Mouse (Mus musculus) spleen, postnatal 4 days (tissue): ENCODE data around the gene Slx1b.
A peak's percentile ranks its signal among the peaks of the same experiment; 100 is the strongest.
"Not testable (repeated sequence)": the region's sequence is repeated elsewhere in the genome, so short reads cannot be mapped to it uniquely, and the experiment has no call there.

ENCODE experiments used
- DNase-seq, 2 experiments: peaks; one replicate each; pipeline ENCODE4 v3.0.0; 2022; ENCODE audit warnings: low spot score in 2 of 2

Gene Slx1b

DNA sequence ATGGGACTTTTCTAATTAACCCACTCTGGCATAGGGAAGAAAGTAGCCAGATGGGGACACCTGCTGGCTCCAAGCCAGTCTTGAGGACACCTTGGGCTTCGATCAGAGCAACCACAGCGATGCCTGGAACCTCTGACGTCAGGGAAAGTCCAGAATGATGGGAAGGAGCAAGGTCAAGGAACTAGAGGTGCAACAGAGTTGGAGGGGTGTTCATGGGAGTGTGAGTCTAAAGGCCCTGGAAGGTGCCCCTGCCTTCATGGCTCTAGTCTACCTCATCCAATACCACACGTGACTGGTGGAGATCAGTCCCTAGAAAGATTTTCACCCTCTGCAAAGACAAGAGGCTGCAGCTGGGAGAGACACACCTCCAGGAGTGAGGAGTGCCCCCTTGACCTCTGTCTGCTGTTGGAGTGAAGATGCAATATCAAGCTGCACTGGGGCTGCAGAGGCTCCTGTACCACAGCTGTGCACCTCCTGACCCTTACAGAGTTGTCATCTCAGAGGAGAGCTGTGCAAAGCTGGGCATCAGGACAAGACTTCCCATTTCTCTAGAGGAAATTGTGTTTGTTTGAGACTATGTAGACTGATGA lies 18.9 kb downstream of the Slx1b start:
- DNase-seq: no peak

DNA sequence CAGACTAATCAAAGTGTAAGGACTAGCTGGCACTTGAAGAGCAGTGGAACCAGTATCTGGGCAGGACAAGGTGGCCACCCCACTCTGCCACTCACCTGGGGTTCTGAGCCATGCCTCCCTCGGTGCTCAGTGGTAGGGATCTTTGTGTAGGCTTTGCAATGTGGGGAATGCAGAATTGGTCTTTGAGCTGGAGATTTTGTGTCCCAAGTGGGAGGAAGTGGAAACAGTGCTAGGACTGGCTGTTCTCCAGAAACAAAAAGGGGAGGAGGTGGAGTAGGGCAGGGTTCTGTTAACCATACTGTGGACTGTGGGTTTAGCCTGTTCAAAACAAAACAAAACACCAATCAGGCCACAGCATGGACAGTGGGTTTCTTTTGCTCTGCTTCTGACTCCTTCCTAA lies 19.4 kb downstream of the Slx1b start, which contains the start of gene Sult1a1:
Sult1a1 (minus strand) TSS at position 226 of the 400 bp plus-strand sequence.
- DNase-seq: no peak

DNA sequence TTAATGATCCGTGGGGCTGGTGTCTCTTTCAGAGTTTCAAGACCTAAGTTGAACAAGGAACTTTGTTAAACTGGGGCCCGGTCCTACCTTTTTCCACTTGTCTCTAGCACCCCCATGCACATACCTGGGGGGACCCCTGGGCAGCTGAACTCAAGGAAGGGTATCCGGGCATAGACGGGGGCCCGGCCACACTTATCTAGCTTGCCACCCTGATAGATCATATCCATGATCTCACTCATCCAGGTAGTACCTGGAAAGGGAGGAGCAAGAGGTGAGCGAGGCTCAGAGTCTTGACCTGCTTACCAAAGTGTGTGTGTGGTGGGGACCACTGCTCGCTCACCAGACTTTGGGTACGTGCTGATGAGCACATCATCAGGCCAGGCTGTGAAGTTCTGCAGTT lies 20.5 kb downstream of the Slx1b start:
- DNase-seq: no peak

DNA sequence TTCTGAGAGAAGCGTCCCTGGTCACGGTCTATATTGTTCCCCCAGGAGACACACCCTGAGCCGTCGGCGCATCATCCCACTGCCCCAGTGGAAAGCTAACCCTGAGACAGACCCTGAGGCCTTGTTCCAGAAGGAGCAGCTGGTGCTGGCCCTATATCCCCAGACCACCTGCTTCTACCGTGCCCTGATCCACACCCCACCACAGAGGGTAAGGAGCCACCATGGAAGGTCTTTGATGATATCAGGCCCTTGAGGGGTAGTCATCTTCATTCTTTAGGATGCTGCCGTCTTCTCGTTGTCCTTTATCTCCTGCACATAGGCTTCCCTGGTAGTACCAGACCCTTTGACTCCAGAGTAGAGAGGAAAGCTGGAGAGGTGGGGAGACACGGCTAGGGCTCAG lies 23.5 kb downstream of the Slx1b start:
- no peak for DNase-seq

DNA sequence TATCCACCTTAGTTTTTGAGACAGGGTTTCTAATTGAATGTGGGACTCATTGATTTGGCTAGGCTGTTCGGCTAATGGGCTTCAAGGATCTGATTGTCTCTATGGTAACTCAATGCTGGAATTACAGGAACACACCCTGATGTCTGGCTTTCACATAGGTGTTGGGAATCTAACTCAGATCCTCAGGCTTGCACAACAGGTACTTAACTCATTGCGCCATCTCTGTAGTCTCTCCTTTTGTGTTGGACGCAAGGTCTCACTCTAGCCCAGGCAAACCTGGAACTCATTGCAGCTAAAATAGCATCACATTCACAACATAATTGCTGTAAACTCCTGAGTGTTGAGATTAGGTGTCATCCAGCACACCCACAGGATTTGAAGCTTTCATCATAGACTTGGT lies 25.4 kb downstream of the Slx1b start:
- DNase-seq: no peak

DNA sequence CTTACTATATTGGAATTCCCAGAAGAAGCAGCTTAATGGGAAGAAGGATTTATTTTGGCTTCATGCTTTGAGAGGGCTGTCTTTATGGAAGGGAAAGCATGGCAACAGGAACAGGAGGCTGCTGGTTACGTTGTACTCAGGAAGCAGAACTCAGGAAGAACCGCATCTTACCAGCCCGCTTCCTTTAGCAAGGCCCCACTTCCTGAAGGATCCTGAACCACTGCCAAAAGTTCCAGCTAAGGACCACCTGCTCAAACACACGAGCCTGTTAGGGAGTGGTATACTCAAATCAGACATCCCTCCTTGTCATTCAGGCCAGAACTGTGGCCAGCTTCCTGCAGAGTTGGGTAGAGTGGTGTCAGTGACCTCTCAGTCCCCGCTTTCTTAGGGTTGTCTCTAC lies 27.1 kb downstream of the Slx1b start:
- DNase-seq: no peak

DNA sequence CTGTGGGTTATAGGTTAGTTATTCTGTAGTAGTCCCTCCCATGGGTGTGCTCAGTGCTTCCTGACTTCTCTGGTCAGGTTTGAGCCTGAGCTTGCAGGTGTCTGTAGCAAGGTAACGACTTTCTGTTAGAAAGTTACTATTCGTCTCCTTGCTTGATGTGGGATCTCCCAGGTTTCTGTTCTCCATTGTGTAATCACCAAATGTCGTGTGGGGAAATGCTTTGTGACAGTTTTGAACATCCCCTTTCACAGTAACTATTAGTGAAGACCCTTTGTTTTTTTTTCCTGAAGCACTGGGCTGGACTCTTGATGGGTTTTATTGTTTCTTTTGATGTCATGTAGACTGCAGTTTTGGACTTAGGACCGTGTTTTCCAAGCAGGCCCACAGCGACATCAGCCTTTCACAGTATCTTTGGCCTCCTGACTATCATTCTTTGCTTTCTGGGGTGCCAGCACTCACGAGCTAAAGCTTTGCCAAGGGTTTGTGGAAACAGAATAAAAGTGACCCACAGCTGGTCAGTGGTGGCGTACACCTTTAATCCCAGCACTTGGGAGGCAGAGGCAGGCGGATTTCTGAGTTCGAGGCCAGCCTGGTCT lies 28.0 kb downstream of the Slx1b start:
- DNase-seq: no peak

DNA sequence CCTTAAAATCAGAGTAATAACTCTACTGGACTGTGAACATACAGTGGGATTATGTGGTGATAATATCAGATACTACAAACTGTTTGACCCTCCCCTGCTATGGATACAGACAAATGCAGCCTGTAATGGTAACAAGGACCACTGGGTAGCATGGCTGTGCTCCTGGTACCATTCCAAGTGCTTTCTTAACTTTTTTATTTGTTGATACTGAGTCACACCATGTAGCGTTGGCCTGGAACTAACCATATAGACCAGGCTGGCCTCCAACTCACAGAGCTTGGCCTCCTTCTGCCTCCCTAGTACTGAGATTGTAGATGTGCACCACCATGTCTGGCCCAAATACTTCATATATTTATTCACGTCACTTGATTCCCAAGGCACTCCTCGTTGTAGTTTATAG lies 30.3 kb downstream of the Slx1b start:
- DNase-seq: no peak

DNA sequence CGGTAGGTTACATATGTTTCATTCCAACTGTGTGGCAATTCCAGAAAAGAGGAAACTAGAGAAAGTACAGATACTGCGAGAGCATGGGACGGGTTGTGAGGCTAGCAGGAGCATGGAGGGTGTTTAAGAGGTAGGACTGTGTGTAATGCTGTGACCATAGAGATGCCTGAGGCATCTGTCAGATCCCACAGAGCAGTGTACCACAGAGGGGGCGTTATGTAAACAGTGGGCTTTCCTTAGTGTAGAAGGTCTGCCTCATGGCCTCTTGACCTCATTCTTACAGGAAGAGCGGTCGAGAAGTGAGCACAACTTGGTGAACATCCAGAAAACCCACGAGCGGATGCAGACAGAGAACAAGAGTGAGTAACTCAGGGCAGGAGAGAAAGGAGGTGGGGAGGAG lies 31.9 kb downstream of the Slx1b start:
- DNase-seq: no peak

DNA sequence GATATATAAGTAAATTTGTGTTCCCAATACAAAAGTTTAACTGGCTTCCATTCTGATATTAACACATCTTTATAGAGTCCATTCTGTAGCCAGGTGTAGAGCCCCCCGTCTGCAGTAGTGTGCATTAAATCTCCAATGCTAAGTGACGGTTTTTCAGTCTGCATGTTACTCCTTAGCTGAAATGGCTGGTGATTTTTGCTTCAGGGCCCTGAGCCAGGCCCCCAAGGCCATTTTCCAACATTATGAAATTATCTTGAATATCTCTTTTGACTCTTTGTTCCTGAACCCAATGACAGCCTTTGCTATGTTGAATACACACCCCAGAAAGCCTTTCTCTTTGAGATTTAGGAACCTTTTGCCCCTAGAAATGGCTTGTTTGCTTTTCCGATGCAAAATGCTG lies 35.8 kb downstream of the Slx1b start:
- no peak for DNase-seq

DNA sequence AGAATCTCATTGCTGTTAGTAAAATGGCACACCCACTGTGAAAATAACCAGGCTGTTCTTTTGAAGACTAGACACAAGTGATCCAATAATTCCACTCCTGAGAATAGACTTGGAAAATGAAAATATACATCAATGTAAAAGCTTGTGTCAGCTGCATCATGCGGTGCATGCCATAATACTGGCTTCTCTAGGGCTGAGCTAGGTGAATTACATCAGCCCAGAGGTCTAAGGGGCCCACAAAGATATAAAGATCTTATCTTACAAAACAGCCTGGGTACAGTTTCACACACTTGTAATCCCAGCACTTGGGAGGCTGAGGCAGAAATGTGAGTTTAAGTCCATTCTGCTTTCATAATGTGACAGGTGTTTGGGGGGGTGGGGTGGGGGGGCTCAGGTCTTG lies 38.1 kb downstream of the Slx1b start:
- no peak for DNase-seq

DNA sequence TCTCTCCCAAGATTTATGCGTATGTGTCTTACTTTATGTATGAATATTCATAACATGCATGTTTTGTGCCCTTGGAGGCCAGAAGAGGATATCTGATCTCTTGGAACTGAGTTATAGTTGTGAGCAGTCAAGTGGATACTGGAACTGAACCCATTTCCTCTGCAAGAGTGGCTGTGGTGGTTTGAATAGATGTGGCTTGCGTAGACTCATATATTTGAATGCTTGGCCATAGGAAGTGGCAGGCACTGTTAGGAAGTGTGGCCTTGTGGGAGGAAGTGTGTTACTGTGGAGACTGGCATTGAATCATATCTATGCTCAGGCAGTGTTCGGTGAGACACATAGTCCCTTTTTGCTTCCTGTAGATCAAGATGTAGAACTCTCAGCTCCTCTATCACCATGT lies 39.9 kb downstream of the Slx1b start:
- no peak for DNase-seq

DNA sequence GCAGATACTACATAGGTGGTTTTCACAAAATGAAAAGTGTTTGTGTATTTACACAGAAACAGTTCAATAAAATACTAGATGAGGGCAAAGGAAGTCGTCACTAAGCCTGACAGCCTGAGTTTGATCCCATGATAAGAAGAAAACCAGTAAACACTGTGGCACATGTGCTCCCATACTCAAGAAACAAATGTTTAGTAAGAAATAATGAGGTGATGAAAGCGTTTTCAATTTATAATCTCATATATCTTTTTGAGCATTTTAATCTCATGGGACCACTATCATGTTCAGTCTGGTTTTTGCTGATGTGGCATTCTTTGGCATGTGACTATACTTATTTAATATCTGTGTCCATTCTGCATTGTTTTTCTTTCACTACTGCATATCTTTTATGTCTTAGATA lies 41.6 kb downstream of the Slx1b start:
- DNase-seq: no peak

DNA sequence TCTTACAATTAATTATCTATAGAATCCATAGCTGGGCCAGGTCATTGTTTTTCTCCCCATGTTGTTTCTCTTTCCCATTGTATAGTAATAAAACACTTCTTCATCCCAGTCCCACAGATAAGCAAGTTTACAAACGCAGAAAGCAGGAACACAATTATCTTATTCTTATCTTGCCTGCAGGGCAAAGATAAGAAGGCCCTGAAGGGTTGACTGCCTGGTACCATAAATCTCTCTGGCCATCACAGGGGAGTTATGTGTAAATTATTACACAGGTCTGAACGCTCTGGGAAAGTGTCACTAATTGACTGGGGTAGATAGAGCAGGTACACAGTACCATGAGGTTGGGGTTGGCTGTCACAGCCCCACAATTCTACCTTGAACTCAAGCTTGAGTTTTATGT lies 44.7 kb downstream of the Slx1b start:
- no peak for DNase-seq

DNA sequence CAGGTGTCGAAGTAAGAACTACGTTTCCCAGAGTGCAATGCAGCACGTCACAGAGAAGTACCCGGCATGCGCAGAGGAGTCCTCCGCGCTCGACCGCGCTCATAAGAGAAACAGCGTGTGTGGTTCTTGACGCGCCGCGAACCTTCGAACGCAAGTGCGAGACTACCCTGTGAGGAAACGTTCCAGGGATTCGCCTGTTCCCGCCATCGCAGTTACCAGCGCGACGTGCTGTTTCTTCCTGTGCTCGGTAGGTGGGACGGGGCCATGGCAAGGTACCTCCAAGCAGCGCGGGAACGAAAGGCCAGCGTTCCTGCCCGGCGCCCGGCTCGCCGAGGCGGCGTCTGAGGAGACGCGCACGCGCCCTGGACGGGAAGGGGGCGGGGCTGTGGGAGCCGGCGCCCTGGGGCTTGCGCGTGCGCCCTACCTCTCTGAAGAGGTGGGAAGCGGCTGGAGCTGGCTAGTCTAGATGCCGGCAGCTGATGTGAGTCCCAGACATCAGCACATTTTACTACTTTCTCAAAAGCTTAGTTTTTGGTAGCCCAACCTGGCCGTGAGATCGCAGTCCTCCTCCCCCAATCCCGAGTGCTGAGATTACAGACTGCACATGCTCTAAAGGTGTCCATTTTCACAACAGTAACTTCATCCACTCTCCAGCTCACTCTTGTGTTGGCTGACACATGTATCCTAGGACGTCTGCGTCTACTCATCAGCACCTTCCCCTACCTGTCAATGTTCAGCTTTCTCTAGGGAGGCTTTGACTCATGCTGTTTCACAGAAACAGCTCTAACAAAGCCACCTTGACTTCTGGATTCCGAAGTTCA lies 46.1 kb downstream of the Slx1b start, which contains the start of gene Sgf29:
Sgf29 (plus strand) TSS at position 79 of the 821 bp plus-strand sequence.
- DNase-seq: peak; percentile 91 to 97

DNA sequence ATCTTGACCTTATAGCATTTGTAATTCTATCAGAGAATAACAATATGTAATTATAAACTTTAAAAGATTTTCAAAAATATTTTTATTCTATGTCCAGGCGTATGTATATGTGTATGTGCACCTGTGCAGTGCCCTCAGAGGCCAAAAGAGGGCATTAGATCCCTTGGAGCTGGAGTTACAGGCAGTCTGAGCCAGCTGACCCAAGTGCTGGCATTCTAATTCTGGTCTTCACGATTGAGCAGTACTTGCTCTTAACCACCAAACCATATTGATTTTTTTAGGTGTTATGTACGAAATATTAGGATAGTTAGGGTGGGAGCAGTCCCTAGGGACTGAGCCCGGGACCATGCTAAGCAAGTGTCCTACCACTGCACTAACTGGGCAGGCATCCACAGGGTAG lies 47.1 kb downstream of the Slx1b start:
- no peak for DNase-seq

DNA sequence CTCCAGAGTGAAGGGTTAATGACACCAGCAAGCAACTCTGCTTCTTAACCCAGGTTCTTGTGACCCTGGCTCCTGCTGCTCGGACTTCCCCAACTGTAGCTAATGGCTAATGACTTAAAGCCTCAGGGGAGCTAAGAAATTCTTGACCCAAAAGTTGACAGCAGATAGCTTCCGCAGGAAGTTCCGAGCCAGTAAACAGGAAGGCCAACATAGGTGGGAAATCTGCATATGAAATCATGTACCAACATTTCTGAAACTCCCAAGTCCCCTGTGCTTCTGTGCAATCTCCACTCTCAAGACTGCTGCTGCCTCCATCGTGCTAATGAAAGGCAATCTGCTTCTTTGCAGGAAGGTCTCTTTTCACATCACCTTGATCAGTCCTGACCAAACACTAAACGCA lies 49.9 kb downstream of the Slx1b start:
- no peak for DNase-seq

DNA sequence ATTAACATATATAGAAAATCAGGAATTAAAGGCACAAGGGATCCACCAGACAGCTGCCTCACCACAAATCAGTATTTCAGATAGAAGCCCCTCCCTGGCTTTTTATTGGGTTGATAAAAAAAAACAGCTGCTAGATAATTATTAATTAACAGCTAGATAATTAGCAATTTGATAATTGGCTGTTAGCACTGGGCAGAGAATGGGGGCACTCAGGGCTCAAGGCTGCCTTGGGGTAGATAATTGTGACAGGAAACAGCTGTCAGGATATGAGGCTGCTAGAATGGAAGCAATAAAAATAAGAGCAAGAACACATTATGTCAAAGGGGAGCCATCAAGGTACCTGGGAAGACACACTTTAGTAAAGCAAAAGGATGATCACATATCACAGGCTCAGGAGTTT lies 50.7 kb downstream of the Slx1b start:
- no peak for DNase-seq

DNA sequence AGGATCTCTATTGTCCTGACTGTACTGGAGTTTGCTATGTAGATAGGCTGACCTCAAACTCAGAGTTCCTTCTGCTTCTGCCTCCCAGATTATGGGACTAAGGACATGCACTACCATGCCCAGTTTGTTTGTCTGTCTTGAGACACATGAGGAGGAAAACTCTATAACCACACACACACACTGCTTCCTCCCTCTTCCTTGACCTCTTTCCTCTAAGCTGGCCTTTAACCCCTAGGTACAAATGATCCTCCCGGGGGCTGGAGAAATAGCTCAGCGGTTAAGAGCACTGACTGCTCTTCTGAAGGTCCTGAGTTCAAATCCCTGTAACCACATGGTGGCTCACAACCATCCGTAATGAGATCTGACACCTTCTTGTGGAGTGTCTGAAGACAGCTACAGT lies 51.2 kb downstream of the Slx1b start:
- DNase-seq: no peak

DNA sequence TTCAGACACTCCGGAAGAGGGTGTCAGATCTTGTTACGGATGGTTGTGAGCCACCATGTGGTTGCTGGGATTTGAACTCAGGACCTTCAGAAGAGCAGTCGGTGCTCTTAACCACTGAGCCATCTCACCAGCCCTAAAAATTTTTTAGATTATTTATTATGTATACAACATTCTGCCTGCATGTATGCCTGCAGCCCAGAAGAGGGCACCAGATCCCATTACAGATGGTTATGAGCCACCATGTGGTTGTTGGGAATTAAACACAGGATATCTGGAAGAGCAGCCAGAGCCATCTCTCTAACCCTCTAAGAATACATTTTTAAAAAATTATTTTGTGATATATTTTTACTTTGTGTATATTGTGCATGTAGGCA lies 52.4 kb downstream of the Slx1b start:
- DNase-seq: not testable (repeated sequence)

DNA sequence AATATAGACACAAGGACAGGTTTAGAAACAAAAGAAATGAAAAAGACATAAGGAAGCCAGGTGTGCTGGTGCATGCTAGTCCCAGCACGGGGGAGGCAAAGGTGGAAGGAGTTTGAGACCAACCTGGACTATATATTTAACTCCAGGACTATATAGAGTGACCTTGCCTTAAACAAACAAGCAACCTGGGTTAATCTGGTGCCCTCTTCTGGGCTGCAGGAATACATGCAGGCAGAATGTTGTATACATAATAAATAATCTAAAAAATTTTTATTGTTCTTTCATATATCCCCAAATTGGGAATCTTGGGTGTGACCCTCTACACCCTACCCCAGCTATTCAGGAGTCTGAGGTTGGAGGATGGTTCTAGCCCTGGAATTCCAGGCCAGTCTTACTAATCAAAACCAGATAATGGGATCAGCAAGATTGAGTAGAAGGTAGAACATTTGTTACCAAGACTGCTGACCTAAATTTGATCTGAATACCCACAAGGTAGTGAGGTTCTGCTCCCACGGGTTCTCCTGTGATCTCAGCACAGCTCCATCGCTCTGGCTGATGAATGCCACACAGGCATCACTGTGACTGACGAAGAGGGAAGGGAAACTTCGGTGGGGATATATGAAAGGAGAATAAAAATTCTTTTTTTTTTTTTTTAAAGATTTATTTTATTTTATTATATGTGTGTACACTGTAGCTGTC lies 52.9 kb downstream of the Slx1b start:
- DNase-seq: no peak
